ENCODE assay signal across 8 mouse cellular contexts in genomic region chr16:50428871-50429691, GRCm38 (mm10). TPM values are rescaled to one million over a fixed set of nuclear protein-coding genes. Genes with fewer than 3 reads are reported as not detected.
DNase-seq lines count a peak whose midpoint lies in the region; ATAC-seq lines count a peak whose summit lies in the region.

No protein-coding gene starts in this region.

- no peaks in the 10 kb centered on the region for H3K27me3 ChIP-seq in forebrain, embryonic 16.5 days (replicated peaks; ENCODE audit: control insufficient read depth, insufficient read depth, low read length)
- H3K27me3 ChIP-seq in liver, embryonic 15.5 days: no peaks in the 10 kb centered on the region
- no peaks in the 10 kb centered on the region for H3K27me3 ChIP-seq in neural tube, embryonic 15.5 days (replicated peaks)

- no peaks in the 10 kb centered on the region for H3K9me3 ChIP-seq in forebrain, embryonic 16.5 days (ENCODE audit: control insufficient read depth, low read length)
- no peaks in the 10 kb centered on the region for H3K9me3 ChIP-seq in liver, embryonic 15.5 days (replicated peaks)
- no peaks in the 10 kb centered on the region for H3K9me3 ChIP-seq in neural tube, embryonic 15.5 days (replicated peaks)

- no peak overlapping the region for H3K27ac ChIP-seq in forebrain, embryonic 16.5 days (ENCODE audit: low read length)
- H3K27ac ChIP-seq in liver, embryonic 15.5 days (replicated peaks): no peak overlapping the region
- H3K27ac ChIP-seq in neural tube, embryonic 15.5 days (replicated peaks): peak overlapping the region; percentile 51

- peak; percentile 12 for DNase-seq in right cerebral cortex, adult 18-20 months
- no peak for DNase-seq in right cerebral cortex, postnatal 36 days (ENCODE audit: low spot score in 2 of 2)
- peak; percentile 29 to 44 for DNase-seq in cerebellum, adult 18-20 months
- DNase-seq in kidney, adult 11 months: peak; percentile 16
- DNase-seq in ovary, postnatal 10 days (ENCODE audit: low spot score): no peak

- H3K4me2 ChIP-seq in forebrain, embryonic 16.5 days (ENCODE audit: low read length): peak overlapping the region; percentile 82
- peak overlapping the region; percentile 99 for H3K4me2 ChIP-seq in liver, embryonic 15.5 days
- H3K4me2 ChIP-seq in neural tube, embryonic 15.5 days: peak overlapping the region; percentile 85

- ATAC-seq in forebrain, embryonic 16.5 days: no peak
- no peak for ATAC-seq in liver, embryonic 15.5 days (ENCODE audit: insufficient read depth)
- no peak for ATAC-seq in neural tube, embryonic 15.5 days (ENCODE audit: low FRiP score)

- H3K4me3 ChIP-seq in forebrain, embryonic 16.5 days (replicated peaks; ENCODE audit: low read length): peak overlapping the region; percentile 93
- H3K4me3 ChIP-seq in liver, embryonic 15.5 days (replicated peaks): peak overlapping the region; percentile 90
- peak overlapping the region; percentile 89 for H3K4me3 ChIP-seq in neural tube, embryonic 15.5 days (replicated peaks)

- WGBS in forebrain, embryonic 16.5 days: 3% methylated on average over 23 of the region's 23 CpGs
- 13% methylated on average over 23 of the region's 23 CpGs for WGBS in liver, embryonic 15.5 days (ENCODE audit: insufficient replicate concordance)
- WGBS in neural tube, embryonic 15.5 days: 5% methylated on average over 23 of the region's 23 CpGs

- peaks cover 7% of the 10 kb centered on the region for H3K4me1 ChIP-seq in forebrain, embryonic 16.5 days (replicated peaks; ENCODE audit: control insufficient read depth, insufficient read depth, low read length)
- peaks cover 25% of the 10 kb centered on the region for H3K4me1 ChIP-seq in liver, embryonic 15.5 days (replicated peaks)
- peaks cover 14% of the 10 kb centered on the region for H3K4me1 ChIP-seq in neural tube, embryonic 15.5 days

- peak overlapping the region; percentile 87 for H3K9ac ChIP-seq in forebrain, embryonic 16.5 days (replicated peaks; ENCODE audit: low read depth, low read length)
- peak overlapping the region; percentile 81 for H3K9ac ChIP-seq in liver, embryonic 15.5 days
- peak overlapping the region; percentile 89 for H3K9ac ChIP-seq in neural tube, embryonic 15.5 days (replicated peaks)

- no peaks in the 10 kb centered on the region for H3K36me3 ChIP-seq in forebrain, embryonic 16.5 days (ENCODE audit: control insufficient read depth, insufficient read depth)
- no peaks in the 10 kb centered on the region for H3K36me3 ChIP-seq in liver, embryonic 15.5 days (replicated peaks)
- no peaks in the 10 kb centered on the region for H3K36me3 ChIP-seq in neural tube, embryonic 15.5 days

RNA-seq across cellular contexts. Expression of gene Bbx, which starts 3.1 kb away (rescaled TPM):
- 27.4 and 30.2 TPM in 2 replicates for polyA plus RNA-seq in forebrain, embryonic 16.5 days (2015; fragmentation: Nextera tagmentation; extraction: Ambion mirVana)
- 5.5 and 6.1 TPM in 2 replicates for polyA plus RNA-seq in liver, embryonic 15.5 days (2015; fragmentation: Nextera tagmentation; extraction: Ambion mirVana)
- 15.4 and 22.3 TPM in 2 replicates for polyA plus RNA-seq in neural tube, embryonic 15.5 days (2015; fragmentation: Nextera tagmentation; extraction: Ambion mirVana)

Comparison
In these comparisons a context has a peak if more than half of its experiments do, and no peak if none do; other contexts are left out.
1. DNase-seq: peak in right cerebral cortex, adult 18-20 months (single experiment), cerebellum, adult 18-20 months (2 of 2) and kidney, adult 11 months (single experiment); none in right cerebral cortex, postnatal 36 days (0 of 2) and ovary, postnatal 10 days (single experiment).
2. Peak in every context shown above with its lines, with median percentiles within 50 percentile points of each other: H3K4me2 ChIP-seq, H3K4me3 ChIP-seq and H3K9ac ChIP-seq.